Mouse (Mus musculus) megakaryocyte, embryonic 14.5 days (primary cell): ENCODE data around the gene Col4a1. TPM values are rescaled to one million over a fixed set of nuclear protein-coding genes. Genes with fewer than 3 reads are reported as not detected.

Experiments used
- H3K27me3 ChIP-seq: replicated peaks from 2 replicates; pipeline ENCODE3; 2012; ENCODE audit warnings: inconsistent platforms
- H3K36me3 ChIP-seq: replicated peaks from 2 replicates; pipeline ENCODE3; 2012; ENCODE audit warnings: low read length, inconsistent platforms, mixed read lengths
- H3K4me1 ChIP-seq: 2 replicates; pipeline ENCODE4 v1.6.1; 2012; ENCODE audit warnings: inconsistent platforms
- H3K4me3 ChIP-seq: replicated peaks from 2 replicates; pipeline ENCODE3; 2012; ENCODE audit warnings: moderate library complexity, mild to moderate bottlenecking, inconsistent platforms
- H3K9me3 ChIP-seq: 2 replicates; pipeline ENCODE4 v1.6.1; 2012; ENCODE audit warnings: inconsistent platforms
- FLI1 ChIP-seq: IDR thresholded peaks from 2 replicates; pipeline ENCODE4 v1.6.1; 2012; ENCODE audit warnings: low read length, inconsistent platforms, mixed read lengths
- GATA1 ChIP-seq: IDR thresholded peaks from 3 replicates; pipeline ENCODE4 v1.6.1; 2012; ENCODE audit warnings: mixed read lengths, low read length, inconsistent platforms, borderline replicate concordance
- polyA plus RNA-seq: library from polyadenylated mRNA; stranded (reverse); fragments of >175 nt; gene quantifications from 2 replicates; pipeline ENCODE4 v1.2.3, GENCODE M21; 2012; ENCODE audit warnings: low replicate concordance; ENCODE audit not compliant: insufficient read depth

Gene Col4a1
- polyA plus RNA-seq, 1 experiment: 0.67 TPM

DNA sequence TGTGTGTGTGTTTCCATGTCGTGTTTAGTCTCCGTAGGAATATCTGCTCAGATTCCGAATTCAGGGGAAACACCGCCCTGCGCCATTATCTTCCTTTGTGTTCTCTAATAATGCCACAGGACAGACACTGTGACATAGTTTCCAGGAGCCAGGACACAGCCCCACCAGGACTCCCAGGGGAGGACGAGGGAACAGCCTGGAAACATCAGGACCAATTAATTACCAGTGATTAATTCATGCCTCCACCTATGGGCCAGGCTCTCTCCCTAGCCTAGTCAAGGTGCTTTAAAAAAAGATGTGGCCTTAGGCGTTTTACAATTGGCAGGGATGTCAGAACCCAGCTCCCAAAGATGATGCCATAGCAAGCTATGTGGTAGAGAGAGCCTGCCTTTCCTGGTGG lies 5.2 kb downstream of the Col4a1 start:
- TF ChIP-seq GATA1 (no peak), FLI1 (no peak)
- Histone ChIP-seq H3K4me3 (no peak overlapping the region), H3K4me1 (peaks cover 10% of the 10 kb centered on the region)

DNA sequence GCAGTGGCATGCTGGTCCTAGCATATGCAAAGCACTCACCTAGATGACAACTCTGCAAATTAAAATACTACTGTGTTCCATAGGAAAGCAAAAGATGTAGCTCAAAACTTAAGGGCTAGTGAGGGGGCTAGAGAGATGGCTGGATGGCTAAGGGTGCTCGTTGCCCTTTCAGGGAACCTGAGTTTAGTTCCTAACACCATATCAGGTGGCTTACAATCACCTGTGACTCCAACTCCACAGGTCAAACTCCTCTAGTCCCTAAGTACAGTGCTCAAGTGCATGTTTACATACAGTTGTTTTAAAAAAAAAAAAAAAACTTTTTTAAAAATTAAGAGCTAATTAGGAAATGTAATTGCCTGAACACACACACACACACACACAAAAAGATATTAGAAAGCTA lies 7.1 kb downstream of the Col4a1 start:
- peaks cover 16% of the 10 kb centered on the region for H3K9me3 ChIP-seq
- no peak overlapping the region for H3K4me3 ChIP-seq
- H3K36me3 ChIP-seq: no peaks in the 10 kb centered on the region
- H3K27me3 ChIP-seq: peaks cover 74% of the 10 kb centered on the region
- H3K4me1 ChIP-seq: no peaks in the 10 kb centered on the region
- TF ChIP-seq GATA1 (no peak), FLI1 (no peak)

More for the DNA sequence above, 5.2 kb downstream of the Col4a1 start:
- Histone ChIP-seq H3K27me3 (peaks cover 79% of the 10 kb centered on the region), H3K36me3 (no peaks in the 10 kb centered on the region), H3K9me3 (peaks cover 13% of the 10 kb centered on the region)

DNA sequence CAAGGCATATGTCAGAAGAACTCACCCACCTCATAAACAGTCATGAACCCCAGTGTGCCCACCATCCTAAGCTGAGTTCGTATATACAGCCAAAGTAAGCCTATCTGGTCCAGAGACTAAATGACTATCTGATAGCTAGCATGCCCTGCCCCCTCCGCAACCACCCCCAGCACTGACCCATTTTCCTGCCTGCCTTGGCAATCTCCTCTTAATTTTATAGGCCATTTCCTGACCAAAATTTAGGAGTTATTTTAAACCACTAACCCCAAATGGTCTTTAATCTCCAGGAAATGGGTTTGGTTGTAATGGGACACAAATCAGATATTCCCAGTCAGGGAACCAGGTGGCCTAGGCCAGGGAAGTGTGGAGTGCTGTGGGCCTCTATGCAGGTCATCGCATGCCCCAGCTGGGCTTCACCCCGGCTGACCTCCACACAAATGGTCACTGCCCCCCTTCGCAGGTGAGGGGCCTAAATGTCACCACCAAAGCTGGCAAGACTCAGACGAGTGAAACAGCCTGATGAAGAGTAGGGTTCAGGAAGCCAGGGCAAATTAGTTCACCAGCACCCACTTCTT lies 8.5 kb downstream of the Col4a1 start:
- H3K36me3 ChIP-seq: no peaks in the 10 kb centered on the region
- TF ChIP-seq GATA1: no peak
- TF ChIP-seq FLI1: no peak
- H3K4me1 ChIP-seq: no peaks in the 10 kb centered on the region
- H3K4me3 ChIP-seq: no peak overlapping the region
- H3K27me3 ChIP-seq: peaks cover 73% of the 10 kb centered on the region
- H3K9me3 ChIP-seq: peaks cover 16% of the 10 kb centered on the region

DNA sequence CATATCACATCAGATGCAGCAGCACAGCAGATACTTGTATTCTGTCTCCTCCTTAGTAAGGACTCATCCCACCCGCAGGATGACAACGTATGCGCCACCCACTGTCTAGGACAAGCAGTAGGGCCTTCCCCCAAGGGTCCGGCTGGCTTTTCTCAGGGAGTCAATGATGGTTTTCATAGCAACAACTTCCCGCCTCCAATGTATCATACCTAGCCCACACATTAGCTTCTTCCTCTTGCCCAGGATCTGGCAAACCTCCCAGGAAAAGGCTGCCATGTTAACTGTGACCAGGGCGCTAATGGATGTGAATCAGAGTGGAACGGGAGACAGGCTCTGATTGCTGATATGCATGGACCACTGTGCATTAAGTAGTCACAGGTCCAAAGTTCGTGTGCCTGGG lies 12.2 kb downstream of the Col4a1 start:
- Histone ChIP-seq H3K9me3 (peaks cover 10% of the 10 kb centered on the region), H3K4me1 (peaks cover 4% of the 10 kb centered on the region; the same call in 1 of the 2 replicates), H3K4me3 (no peak overlapping the region), H3K36me3 (no peaks in the 10 kb centered on the region), H3K27me3 (peaks cover 82% of the 10 kb centered on the region)
- no peak for TF ChIP-seq FLI1
- TF ChIP-seq GATA1: no peak

DNA sequence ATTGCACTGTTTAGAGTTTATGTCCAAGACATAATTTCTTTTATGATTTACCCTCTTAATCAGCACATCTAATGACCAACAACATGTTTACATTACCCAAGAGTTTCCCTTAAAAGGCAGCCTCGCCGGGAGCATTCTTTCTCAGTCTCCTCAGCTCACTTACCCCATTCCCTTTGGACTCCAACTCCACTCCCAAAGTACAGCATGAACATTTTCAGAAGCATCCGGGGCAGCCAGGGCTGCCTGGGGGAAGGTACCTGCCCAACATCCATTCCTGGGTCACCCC lies 13.4 kb downstream of the Col4a1 start:
- H3K4me3 ChIP-seq: no peak overlapping the region
- H3K27me3 ChIP-seq: peaks cover 83% of the 10 kb centered on the region
- peaks cover 4% of the 10 kb centered on the region; the same call in 1 of the 2 replicates for H3K4me1 ChIP-seq
- TF ChIP-seq GATA1 (no peak), FLI1 (no peak)
- peaks cover 10% of the 10 kb centered on the region for H3K9me3 ChIP-seq
- H3K36me3 ChIP-seq: no peaks in the 10 kb centered on the region

DNA sequence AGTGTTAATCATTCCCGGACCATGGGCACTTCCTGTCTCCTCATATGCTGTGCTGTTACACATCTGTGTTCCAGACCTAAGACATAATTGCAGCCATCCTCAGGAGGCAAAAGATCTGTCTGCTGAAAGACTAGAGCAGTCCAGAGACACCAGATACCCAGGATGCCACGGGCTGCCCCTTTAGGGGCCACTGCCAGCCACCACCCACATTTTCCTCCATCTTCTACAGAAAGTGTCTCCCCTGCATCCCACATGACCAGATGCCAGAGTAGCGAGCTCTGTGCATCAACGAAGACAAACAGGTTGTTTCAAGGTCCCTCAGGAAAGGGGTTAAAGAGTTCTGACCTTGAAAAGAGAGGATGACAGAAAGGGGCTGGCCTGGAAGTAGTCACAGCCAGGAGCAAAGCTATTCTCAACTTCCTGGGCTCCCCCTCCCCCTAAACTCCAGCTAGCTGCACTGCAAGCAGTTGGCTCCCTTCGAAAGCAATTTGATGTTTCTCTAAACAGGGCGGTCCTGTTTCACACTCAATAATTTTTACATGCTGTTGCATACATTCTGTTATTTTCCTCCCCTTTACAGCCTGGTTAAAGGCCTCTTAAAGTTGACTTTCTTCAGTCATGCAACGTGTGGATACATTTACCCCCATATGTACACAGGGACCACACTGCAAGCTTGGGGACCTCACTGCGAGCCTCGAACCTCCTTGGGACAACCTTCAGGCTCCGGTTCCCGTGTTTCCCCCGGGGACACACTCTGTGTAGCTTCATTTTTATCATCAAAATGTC lies 13.9 kb downstream of the Col4a1 start:
- Histone ChIP-seq H3K27me3 (peaks cover 84% of the 10 kb centered on the region), H3K9me3 (peaks cover 10% of the 10 kb centered on the region)

DNA sequence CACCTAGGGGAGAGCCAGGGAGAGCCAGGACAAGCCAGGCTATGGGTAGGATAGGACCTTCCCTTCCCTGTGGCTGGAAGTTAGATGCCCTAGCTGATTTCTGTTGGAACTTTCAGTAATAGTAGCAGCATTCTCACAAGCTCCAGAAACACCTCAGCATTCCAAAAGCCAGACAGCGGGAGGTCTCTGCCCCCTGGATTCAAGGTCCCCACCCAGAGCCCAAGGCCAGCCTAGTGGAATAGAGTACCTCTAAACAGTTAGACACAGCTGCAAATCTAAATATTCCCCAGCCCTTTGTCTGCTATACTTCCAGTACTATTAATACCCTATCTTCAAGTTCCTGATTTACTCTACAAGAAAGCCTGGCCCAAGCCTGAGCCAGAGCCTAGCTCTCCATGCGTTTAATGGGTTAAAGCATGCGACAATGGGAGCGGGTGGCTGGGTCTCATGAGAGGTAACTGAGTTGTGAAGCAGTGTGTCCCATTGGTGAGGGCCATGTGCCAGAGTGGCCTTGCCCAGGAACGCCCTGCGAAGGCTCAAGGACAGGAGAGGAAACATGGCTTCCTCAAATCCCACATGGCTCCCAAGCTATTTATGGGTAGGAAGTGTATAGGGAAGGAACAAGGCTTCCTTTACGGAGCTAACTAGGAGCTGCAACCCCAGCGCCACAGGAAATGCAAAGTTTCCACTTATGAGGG lies 15.3 kb downstream of the Col4a1 start:
- H3K9me3 ChIP-seq: peaks cover 2% of the 10 kb centered on the region; the same call in 1 of the 2 replicates
- no peaks in the 10 kb centered on the region for H3K36me3 ChIP-seq
- peaks cover 90% of the 10 kb centered on the region for H3K27me3 ChIP-seq
- no peak for TF ChIP-seq GATA1
- no peak for TF ChIP-seq FLI1
- H3K4me3 ChIP-seq: no peak overlapping the region
- H3K4me1 ChIP-seq: peaks cover 4% of the 10 kb centered on the region; the same call in 1 of the 2 replicates

More for the DNA sequence above, 13.9 kb downstream of the Col4a1 start:
- Histone ChIP-seq H3K36me3 (no peaks in the 10 kb centered on the region), H3K4me1 (peaks cover 4% of the 10 kb centered on the region; the same call in 1 of the 2 replicates), H3K4me3 (no peak overlapping the region)
- TF ChIP-seq GATA1 (no peak), FLI1 (no peak)

DNA sequence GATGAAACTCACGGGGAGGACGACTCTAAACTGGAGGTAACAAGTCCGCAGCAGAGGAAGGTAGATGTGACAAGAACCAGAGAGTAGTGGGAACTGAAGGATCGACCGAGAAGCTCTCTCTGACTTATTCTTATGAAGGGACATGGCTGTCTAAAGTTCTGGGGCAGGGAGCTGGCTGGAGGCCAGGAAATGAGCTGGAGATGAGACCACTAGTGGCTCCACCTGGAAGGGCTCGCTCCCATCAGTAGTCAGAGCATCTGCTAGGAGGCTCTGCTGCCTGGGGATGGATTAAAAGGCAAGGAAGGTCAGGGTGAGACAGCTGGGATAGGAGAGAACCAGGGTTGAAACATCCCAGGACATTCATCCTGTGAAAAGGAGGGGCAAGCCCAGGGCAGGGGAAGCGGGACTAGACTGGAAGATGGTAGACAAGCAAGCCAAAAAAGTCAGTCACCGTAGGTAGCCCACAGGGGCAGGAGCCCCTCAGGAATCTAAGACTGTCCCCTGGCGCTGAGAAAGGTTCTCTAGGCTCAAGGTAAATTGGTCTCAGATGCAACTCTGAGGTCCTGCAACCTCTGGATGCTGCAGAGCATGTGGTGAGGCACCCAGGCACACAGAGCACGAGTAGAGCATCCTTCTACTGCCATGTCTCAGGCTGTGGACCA lies 16.2 kb downstream of the Col4a1 start:
- Histone ChIP-seq H3K27me3 (peaks cover 84% of the 10 kb centered on the region), H3K9me3 (peaks cover under 1% of the 10 kb centered on the region; the same call in 1 of the 2 replicates), H3K36me3 (no peaks in the 10 kb centered on the region), H3K4me1 (peaks cover 4% of the 10 kb centered on the region; the same call in 1 of the 2 replicates), H3K4me3 (no peak overlapping the region)
- TF ChIP-seq FLI1: no peak
- TF ChIP-seq GATA1: no peak

DNA sequence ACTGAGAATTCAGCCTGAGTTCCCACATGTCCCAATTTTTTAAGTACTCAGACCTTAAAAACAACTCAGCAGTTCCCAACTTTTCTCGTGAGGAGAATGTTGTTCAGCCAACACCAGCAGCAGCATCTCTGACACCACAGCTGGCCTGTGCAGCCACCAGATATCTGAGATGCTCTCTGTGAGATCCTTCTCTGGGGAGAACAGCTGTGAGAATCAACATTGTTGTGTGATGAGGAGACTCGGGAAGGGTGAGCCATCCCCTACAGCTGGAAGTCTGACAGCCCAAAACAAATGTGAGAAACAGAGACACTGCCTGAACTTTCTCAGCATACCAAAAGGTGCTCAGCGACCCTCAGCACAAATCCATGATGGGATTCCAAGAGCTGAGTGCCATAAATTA lies 20.0 kb downstream of the Col4a1 start:
- Histone ChIP-seq H3K4me3 (no peak overlapping the region), H3K4me1 (peaks cover 3% of the 10 kb centered on the region; the same call in 1 of the 2 replicates), H3K27me3 (peaks cover 79% of the 10 kb centered on the region), H3K36me3 (no peaks in the 10 kb centered on the region), H3K9me3 (no peaks in the 10 kb centered on the region)
- TF ChIP-seq FLI1 (no peak), GATA1 (no peak)
